Mouse (Mus musculus): ENCODE results near the gene Pax6. TPM values are rescaled to one million over a fixed set of nuclear protein-coding genes. Genes with fewer than 3 reads are reported as not detected.

Gene Pax6
- polyA plus RNA-seq, 1 experiment from 2014 or later, result not detected

DNA sequence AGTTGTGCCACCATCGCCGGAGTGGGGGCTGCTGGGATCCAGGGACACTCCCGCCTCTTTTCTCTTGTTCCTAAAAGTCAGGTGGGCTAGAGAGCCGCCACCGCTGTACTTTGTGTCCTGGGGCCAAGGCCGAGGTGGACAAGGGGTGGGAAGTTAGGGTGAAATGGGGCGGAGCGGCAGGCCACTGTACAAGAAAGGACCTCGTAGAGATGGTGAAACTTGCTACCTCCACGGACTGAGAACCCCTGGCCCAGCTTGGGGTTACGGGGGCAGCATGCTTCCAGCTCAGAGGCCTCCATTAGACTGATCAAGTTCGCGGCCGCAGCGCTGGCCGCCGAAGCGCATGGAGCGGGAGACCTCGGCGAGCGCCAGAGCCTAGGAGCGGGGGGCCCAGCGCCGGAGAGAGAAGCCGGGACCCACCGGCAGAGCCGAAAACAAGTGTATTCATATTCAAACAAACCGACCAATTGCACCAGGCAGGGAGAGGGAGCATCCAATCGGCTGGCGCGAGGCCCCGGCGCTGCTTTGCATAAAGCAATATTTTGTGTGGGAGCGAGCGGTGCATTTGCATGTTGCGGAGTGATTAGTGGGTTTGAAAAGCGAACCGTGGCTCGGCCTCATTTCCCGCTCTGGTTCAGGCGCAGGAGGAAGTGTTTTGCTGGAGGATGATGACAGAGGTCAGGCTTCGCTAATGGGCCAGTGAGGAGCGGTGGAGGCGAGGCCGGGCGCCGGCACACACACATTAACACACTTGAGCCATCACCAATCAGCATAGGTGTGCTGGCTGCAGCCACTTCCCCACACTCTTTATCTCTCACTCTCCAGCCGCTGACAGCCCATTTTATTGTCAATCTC, 6.4 kb downstream of the Pax6 start:
- peaks cover 94% of the 10 kb centered on the region for H3K27me3 ChIP-seq (ENCODE audit: control insufficient read depth, insufficient read depth, low read length)
- peak overlapping the region; percentile 70 for H3K4me2 ChIP-seq (ENCODE audit: low read depth, low read length)
- H3K4me1 ChIP-seq (ENCODE audit: control insufficient read depth, insufficient read depth, low read length), result peaks cover 26% of the 10 kb centered on the region
- WGBS, result 2% methylated on average over 49 of the region's 49 CpGs
- H3K9me3 ChIP-seq (replicated peaks; ENCODE audit: control insufficient read depth, low read length), result no peaks in the 10 kb centered on the region
- peak overlapping the region; percentile 47 for H3K4me3 ChIP-seq (ENCODE audit: low read length)
- ATAC-seq (replicated peaks; ENCODE audit: extremely low read depth, insufficient read depth, low FRiP score), result peak; percentile 46
- no peak overlapping the region for H3K27ac ChIP-seq (ENCODE audit: low read length)
- no peaks in the 10 kb centered on the region for H3K36me3 ChIP-seq (ENCODE audit: control insufficient read depth, insufficient read depth)
- 0 out of 2 replicates have a peak overlapping the region, but pooled peaks have one; percentile 2 for H3K9ac ChIP-seq (ENCODE audit: low read length)

- H3K4me2 ChIP-seq (ENCODE audit: low read depth, low read length), result peak overlapping the region; percentile 70
- H3K9ac ChIP-seq (ENCODE audit: low read length), result no peak overlapping the region
- H3K27me3 ChIP-seq (ENCODE audit: control insufficient read depth, insufficient read depth, low read length), result peaks cover 94% of the 10 kb centered on the region
- peaks cover 26% of the 10 kb centered on the region for H3K4me1 ChIP-seq (ENCODE audit: control insufficient read depth, insufficient read depth, low read length)
- no peak overlapping the region for H3K27ac ChIP-seq (ENCODE audit: low read length)
- H3K36me3 ChIP-seq (ENCODE audit: control insufficient read depth, insufficient read depth), result no peaks in the 10 kb centered on the region
- WGBS, result 2% methylated on average over 11 of the region's 11 CpGs
- H3K9me3 ChIP-seq (replicated peaks; ENCODE audit: control insufficient read depth, low read length), result no peaks in the 10 kb centered on the region
- ATAC-seq (replicated peaks; ENCODE audit: extremely low read depth, insufficient read depth, low FRiP score), result no peak
- H3K4me3 ChIP-seq (ENCODE audit: low read length), result peak overlapping the region; percentile 47
Observed at GRCm38 (mm10) chr2:105675730-105676079, 7.0 kb downstream of the Pax6 start.

DNA sequence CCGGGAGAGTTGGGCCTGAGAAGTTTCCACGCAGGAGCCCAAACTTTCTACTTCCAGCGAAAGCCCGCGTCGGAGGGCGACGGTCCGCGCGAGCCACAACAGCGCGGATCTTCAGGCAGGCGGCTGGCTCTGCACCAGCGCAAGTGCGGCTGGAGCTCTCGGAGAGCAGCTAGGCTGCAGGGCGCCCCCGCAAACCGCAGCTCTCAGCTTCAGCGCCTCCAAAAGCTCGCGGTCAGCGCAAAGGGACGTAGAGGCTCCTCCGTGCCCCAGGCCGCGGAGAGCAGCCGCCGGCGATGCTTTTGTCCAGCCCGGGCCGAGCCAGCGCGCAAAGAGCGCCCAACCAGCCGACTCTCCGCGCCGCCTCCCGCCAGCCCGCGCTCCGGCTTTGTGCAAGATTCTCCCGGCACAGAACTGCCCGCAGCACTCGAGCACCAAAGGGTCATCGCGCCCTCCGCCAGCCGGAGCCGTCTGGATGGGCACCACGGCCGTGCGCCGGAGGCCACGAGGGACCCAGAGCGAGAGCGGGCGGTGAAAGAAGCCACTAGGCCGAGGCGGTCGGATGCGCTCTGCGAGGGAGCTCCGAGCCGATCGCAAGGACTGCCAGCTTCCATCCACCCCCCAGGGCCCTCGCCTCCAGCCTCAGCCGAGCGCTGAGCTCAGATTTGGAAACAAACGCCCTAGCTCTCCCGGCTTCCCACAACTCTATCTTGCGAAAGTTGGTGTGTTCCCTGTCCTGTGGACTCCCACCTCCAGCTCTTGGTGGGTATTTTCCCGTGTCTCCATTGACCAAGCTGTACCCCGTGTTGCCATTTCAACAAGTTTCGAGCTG, 7.6 kb downstream of the Pax6 start:
- WGBS, result under 1% methylated on average over 77 of the region's 77 CpGs
- Histone ChIP-seq H3K9me3 (replicated peaks; ENCODE audit: control insufficient read depth, low read length) (no peaks in the 10 kb centered on the region), H3K27ac (ENCODE audit: low read length) (no peak overlapping the region), H3K27me3 (ENCODE audit: control insufficient read depth, insufficient read depth, low read length) (peaks cover 94% of the 10 kb centered on the region), H3K9ac (ENCODE audit: low read length) (no peak overlapping the region), H3K4me1 (ENCODE audit: control insufficient read depth, insufficient read depth, low read length) (peaks cover 26% of the 10 kb centered on the region), H3K4me3 (ENCODE audit: low read length) (peak overlapping the region; percentile 47), H3K4me2 (ENCODE audit: low read depth, low read length) (peak overlapping the region; percentile 70), H3K36me3 (ENCODE audit: control insufficient read depth, insufficient read depth) (no peaks in the 10 kb centered on the region)
- peak; percentile 19; the same call in 1 of the 2 replicates for ATAC-seq (replicated peaks; ENCODE audit: extremely low read depth, insufficient read depth, low FRiP score)

- Histone ChIP-seq H3K27ac (ENCODE audit: low read length) (no peak overlapping the region), H3K27me3 (ENCODE audit: control insufficient read depth, insufficient read depth, low read length) (peaks cover 95% of the 10 kb centered on the region), H3K9me3 (replicated peaks; ENCODE audit: control insufficient read depth, low read length) (no peaks in the 10 kb centered on the region), H3K4me3 (ENCODE audit: low read length) (peak overlapping the region; percentile 47), H3K4me2 (ENCODE audit: low read depth, low read length) (no peak overlapping the region), H3K36me3 (ENCODE audit: control insufficient read depth, insufficient read depth) (no peaks in the 10 kb centered on the region), H3K9ac (ENCODE audit: low read length) (no peak overlapping the region), H3K4me1 (ENCODE audit: control insufficient read depth, insufficient read depth, low read length) (peaks cover 26% of the 10 kb centered on the region)
- no peak for ATAC-seq (replicated peaks; ENCODE audit: extremely low read depth, insufficient read depth, low FRiP score)
- 1% methylated on average over 11 of the region's 11 CpGs for WGBS
Observed at GRCm38 (mm10) chr2:105676909-105677433, 8.3 kb downstream of the Pax6 start.

DNA sequence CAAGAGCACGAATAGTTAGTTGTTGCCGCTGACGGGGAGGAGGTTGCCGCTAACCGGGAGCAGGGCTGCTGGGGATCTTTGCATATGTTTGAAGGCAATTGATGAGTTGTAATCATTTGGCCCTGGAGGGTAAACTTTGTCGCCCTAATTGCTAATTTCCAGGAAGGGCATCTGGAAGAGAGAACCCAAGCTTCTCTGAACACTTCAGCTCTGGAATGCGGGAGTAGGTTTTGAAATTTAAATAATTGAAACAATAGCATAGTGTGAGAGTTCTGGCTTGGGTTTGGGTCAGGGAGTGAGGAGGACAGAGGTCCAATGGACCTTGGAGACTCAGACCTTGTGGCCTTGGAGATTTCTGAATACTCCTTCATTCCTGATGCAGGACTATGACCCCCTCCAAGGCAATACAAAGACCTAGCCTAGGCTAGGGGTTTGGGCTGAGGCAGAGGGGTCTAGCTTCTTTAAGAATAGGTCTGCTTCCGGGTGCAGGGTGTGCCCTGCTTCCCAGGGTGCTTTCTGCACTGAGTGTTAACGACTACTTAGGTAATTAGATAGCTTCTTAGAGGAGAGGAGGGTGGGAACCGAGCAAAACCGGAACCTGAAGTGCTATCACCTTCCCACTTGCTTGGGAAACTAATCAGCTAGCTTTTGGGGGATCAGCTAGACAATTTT, 8.9 kb downstream of the Pax6 start:
- ATAC-seq (replicated peaks; ENCODE audit: extremely low read depth, insufficient read depth, low FRiP score), result no peak
- Histone ChIP-seq H3K4me2 (ENCODE audit: low read depth, low read length) (no peak overlapping the region), H3K36me3 (ENCODE audit: control insufficient read depth, insufficient read depth) (no peaks in the 10 kb centered on the region), H3K27me3 (ENCODE audit: control insufficient read depth, insufficient read depth, low read length) (peaks cover 93% of the 10 kb centered on the region), H3K9me3 (replicated peaks; ENCODE audit: control insufficient read depth, low read length) (no peaks in the 10 kb centered on the region), H3K4me3 (ENCODE audit: low read length) (no peak overlapping the region), H3K27ac (ENCODE audit: low read length) (no peak overlapping the region), H3K9ac (ENCODE audit: low read length) (no peak overlapping the region), H3K4me1 (ENCODE audit: control insufficient read depth, insufficient read depth, low read length) (peaks cover 26% of the 10 kb centered on the region)
- WGBS, result 2% methylated on average over 11 of the region's 11 CpGs

DNA sequence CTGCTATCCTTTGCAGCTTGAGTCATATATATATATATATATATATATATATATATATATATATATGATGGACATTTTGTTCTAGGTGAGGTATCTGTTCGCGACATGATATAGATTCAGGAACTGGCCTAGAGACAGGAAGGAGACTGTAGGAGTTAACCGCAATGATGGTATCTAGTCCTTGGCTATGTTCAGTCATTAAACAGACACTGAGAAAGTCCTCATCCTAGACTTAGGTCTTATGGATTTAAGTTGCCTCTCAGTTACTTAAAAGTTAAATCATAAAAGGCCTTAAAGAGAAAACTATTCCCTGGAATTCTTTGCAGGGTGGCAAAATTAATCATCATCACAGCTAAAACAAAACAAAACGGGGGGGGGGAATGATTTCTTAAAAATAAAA, 9.6 kb downstream of the Pax6 start:
- H3K9me3 ChIP-seq (replicated peaks; ENCODE audit: control insufficient read depth, low read length), result no peaks in the 10 kb centered on the region
- no peak overlapping the region for H3K27ac ChIP-seq (ENCODE audit: low read length)
- peaks cover 93% of the 10 kb centered on the region for H3K27me3 ChIP-seq (ENCODE audit: control insufficient read depth, insufficient read depth, low read length)
- peaks cover 26% of the 10 kb centered on the region for H3K4me1 ChIP-seq (ENCODE audit: control insufficient read depth, insufficient read depth, low read length)
- H3K4me3 ChIP-seq (ENCODE audit: low read length), result no peak overlapping the region
- H3K36me3 ChIP-seq (ENCODE audit: control insufficient read depth, insufficient read depth), result no peaks in the 10 kb centered on the region
- H3K9ac ChIP-seq (ENCODE audit: low read length), result no peak overlapping the region
- H3K4me2 ChIP-seq (ENCODE audit: low read depth, low read length), result no peak overlapping the region
- 5% methylated on average over 4 of the region's 4 CpGs for WGBS
- ATAC-seq (replicated peaks; ENCODE audit: extremely low read depth, insufficient read depth, low FRiP score), result no peak

DNA sequence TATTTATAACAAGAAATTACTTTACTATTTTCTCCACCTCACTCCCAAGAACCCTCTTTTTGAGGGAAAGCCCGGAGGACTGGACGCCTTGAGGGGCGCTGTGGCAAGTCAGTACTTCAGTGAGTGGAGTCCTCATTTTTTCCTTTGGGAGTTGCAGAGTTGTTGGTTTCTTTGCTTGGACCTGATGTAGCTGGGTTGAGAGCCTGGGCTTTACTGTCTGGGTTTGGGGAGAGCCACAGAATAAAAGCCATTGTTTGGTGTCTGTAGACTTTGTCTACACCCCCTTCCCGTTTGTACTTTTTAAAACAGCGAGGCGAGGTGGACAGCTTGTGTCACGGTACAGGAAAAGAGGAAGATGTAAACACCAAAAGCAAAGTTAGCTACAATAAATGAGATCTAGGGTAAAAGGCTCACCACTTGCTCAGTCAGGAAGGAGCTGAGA, 10.2 kb downstream of the Pax6 start:
- Histone ChIP-seq H3K4me1 (ENCODE audit: control insufficient read depth, insufficient read depth, low read length) (peaks cover 24% of the 10 kb centered on the region), H3K27me3 (ENCODE audit: control insufficient read depth, insufficient read depth, low read length) (peaks cover 91% of the 10 kb centered on the region), H3K27ac (ENCODE audit: low read length) (no peak overlapping the region), H3K9ac (ENCODE audit: low read length) (no peak overlapping the region), H3K36me3 (ENCODE audit: control insufficient read depth, insufficient read depth) (no peaks in the 10 kb centered on the region), H3K9me3 (replicated peaks; ENCODE audit: control insufficient read depth, low read length) (no peaks in the 10 kb centered on the region), H3K4me3 (ENCODE audit: low read length) (no peak overlapping the region), H3K4me2 (ENCODE audit: low read depth, low read length) (no peak overlapping the region)
- no peak for ATAC-seq (replicated peaks; ENCODE audit: extremely low read depth, insufficient read depth, low FRiP score)
- WGBS, result 6% methylated on average over 7 of the region's 7 CpGs

- Histone ChIP-seq H3K36me3 (ENCODE audit: control insufficient read depth, insufficient read depth) (no peaks in the 10 kb centered on the region), H3K4me2 (ENCODE audit: low read depth, low read length) (no peak overlapping the region), H3K27me3 (ENCODE audit: control insufficient read depth, insufficient read depth, low read length) (peaks cover 91% of the 10 kb centered on the region), H3K4me3 (ENCODE audit: low read length) (no peak overlapping the region), H3K9ac (ENCODE audit: low read length) (no peak overlapping the region), H3K4me1 (ENCODE audit: control insufficient read depth, insufficient read depth, low read length) (peaks cover 21% of the 10 kb centered on the region), H3K9me3 (replicated peaks; ENCODE audit: control insufficient read depth, low read length) (no peaks in the 10 kb centered on the region), H3K27ac (ENCODE audit: low read length) (no peak overlapping the region)
- no peak for ATAC-seq (replicated peaks; ENCODE audit: extremely low read depth, insufficient read depth, low FRiP score)
- 0% methylated on average over 2 of the region's 2 CpGs for WGBS
Observed at GRCm38 (mm10) chr2:105679331-105679730, 10.6 kb downstream of the Pax6 start.

Measured in heart, embryonic 16.5 days (tissue).